Mouse (Mus musculus) lung, postnatal 36 days (tissue): Measurements from ENCODE around the gene Slc24a1.

Source experiments
- DNase-seq: peaks from one replicate; pipeline ENCODE4 v3.0.0; 2022; ENCODE audit warnings: mixed read lengths

Slc24a1 gene

GRCm38 (mm10) chr9:64936508-64936907 lies 14.9 kb downstream of the Slc24a1 start:
- peak; percentile 85 for DNase-seq

- DNase-seq = peak; percentile 71
Observed at GRCm38 (mm10) chr9:64934015-64934754, 17.2 kb downstream of the Slc24a1 start.

- no peak for DNase-seq
Observed at GRCm38 (mm10) chr9:64931751-64932610, 19.4 kb downstream of the Slc24a1 start.

GRCm38 (mm10) chr9:64930256-64930655 lies 21.2 kb downstream of the Slc24a1 start:
- DNase-seq = no peak

DNA sequence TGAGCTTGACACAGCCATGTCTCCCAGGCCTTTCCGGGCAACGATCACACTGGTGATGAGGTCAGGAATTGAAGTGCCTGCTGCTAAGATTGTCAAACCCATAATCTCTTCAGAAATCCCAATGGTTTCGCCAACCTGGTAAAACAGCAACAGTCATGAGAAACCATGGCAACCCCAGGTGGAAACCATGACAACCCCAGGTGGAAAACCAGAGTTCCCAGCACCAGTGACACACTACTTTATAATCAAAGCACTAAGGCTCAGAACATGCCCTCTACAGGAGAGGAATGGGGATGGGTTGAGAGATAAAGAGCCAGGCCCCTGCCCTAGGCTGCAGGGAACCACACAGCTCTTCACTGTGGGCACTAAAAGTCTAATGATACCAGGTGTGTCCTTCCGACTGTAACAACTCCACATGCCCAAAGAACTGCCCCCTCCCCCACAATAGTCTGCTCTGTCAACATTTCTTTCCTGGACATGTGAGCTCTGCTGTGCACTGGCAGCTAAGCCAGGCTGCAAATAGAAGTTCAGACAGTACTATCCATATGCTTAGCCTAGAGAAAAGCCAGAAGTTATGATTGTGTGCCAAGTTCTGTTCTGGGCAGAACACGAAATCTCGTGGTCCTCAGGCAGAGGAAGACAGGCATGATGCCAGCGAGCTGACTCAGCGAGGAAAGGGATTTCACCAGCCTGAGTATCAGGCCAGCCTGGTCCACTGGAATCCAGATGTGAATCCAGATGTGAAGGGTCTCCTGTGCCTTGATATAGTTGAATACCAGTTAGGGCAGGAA lies 25.0 kb downstream of the Slc24a1 start:
- DNase-seq = peak; percentile 51

GRCm38 (mm10) chr9:64925771-64926170 lies 25.6 kb downstream of the Slc24a1 start:
- no peak for DNase-seq

- DNase-seq = peak; percentile 24
Observed at GRCm38 (mm10) chr9:64918560-64918959, 32.8 kb downstream of the Slc24a1 start.

- no peak for DNase-seq
Observed at GRCm38 (mm10) chr9:64914629-64915028, 36.8 kb downstream of the Slc24a1 start.

DNA sequence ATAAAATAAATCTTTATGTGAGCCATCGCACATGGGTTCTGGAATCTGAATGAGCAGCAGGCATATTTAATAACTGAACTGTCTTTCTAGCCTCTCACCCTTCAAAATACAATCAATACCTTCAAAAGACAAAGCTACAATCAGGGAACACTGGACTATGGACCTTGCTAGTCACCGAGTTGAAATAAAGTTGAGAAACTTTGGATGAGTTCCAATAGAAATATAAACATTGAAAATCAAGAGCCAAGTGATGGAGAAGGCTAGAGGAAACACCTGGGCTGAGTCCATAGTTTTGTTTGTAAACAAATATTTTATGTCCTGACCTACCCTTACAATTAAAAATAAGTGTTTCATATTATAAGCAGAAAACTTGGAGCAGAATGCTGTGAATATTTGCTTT lies 37.4 kb downstream of the Slc24a1 start:
- DNase-seq = no peak

DNA sequence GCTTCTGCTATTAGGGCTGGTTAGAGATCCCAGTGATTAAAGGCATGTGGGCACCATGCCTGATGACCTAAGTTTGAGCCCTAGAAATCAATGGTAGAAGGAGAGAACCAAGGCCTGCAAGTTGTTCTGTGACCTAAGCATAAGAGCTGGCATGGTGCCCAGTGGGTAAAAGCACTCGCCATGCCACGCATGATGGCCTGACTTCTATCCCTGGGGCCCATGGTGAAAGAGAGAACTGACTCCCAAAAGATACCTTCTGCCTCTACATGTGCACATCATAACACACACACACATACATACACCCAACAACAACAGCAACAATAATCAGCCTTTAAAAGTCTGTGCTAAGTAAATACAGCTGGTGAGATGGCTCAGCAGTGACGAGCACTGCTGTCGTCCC lies 38.0 kb downstream of the Slc24a1 start:
- no peak for DNase-seq

DNA sequence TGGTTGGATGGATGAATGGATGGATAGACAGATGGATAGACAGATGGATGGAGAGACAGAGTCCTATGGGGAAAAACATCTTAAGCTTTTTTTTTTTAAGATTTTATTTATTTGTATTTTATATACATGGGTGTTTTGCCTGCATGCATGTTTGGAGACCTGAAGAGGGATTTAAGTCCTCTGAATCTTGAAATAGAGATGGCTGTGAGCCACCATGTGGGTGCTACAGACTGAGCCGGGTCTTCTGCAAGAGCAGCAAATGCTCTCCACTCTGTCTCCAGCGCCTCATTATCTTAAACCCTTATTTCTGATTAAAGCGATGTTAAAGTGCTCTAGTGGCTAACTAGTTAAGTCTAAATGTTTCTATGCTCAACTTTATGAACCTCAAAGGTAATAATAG lies 44.0 kb downstream of the Slc24a1 start:
- no peak for DNase-seq

- DNase-seq = no peak
Observed at GRCm38 (mm10) chr9:64904917-64905640, 46.3 kb downstream of the Slc24a1 start.

DNA sequence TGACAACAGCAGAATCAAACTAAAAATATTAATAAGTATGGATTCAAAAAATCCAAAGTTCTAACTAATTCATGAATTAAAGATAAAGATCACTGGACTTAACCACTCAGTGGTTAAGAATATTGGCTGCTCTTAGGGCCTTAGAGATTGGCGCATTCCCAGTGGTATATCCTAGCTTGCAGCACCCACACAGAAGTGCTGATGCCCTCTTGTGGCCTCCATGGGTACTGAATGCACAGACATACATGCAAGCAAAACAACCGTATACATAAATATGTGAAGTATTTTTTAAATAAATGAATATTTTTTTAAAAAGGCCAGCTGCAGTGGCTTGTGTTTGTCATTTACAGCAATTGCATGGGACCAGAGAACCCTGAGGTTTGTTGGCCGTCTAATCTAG lies 48.0 kb downstream of the Slc24a1 start:
- peak; percentile 93 for DNase-seq

DNA sequence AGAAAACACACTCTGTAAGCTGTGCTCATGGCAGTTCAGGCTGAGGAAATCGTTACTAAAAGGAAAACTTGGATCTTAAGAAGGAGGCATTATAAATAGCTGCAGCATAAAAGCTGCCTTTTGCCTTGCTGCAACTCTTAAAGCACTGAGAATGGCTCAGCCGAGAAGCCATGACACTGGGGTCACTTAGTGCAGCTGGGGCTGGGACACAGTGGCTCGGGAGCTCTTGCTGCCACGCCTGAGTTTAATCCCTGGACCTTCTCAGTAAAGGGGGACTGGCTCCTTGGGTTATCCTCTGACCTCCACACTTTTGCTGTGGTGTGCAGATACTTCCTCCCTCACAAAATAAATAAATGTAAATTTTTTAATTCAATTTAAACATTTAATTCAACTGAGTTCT lies 48.5 kb downstream of the Slc24a1 start:
- DNase-seq = no peak

DNA sequence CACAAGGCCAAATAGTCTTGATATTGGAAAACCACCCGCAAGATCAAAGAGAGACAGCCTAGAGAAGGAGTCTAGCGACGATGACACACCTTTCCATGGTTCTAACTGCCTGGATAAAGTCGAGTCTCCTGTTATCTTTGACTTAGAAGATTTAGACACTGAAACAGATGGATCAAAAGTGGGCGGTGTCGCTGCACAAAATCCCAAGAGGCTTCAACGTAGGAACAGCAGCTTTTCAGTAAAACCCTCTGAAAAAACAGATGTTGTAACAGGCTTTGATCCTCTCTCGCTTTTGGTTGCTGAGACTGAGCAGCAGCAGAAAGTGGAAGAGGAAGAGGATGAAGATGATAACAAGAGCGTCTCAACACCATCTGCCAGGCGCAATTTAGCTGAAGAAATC lies 54.8 kb downstream of the Slc24a1 start:
- no peak for DNase-seq

DNA sequence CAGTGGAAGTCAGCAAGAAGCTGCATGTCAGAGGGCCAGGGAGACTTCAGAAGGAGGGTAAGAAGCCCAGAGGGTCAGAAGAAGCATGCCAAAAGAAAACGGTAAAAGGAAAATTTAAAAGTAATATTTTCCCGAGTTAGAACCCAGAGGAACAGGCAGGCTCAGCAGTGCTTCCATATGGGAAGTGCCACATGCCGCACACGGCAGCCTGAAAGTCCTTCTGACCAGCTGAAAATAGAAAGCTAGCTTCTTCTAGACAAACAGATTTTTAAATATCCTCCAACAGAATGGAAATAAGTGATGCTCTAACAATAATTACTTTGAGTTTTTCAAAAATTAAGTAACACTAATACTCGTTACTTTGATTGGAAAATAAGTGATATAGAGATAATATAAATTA lies 65.4 kb downstream of the Slc24a1 start:
- DNase-seq = no peak
